Mouse (Mus musculus) cerebellum, adult 2 months (tissue): ENCODE results near the gene Sltm.

ENCODE experiments used
- CTCF ChIP-seq: fragments of 200-500 bp; IDR thresholded peaks from 2 replicates; pipeline ENCODE4 v1.5.1; 2011; ENCODE audit warnings: low read depth, mild to moderate bottlenecking, control low read depth, low read length, moderate library complexity, borderline replicate concordance; ENCODE audit not compliant: insufficient read depth
- POLR2A ChIP-seq: fragments of 200-500 bp; IDR thresholded peaks from 2 replicates; pipeline ENCODE4 v1.6.1; 2011; ENCODE audit warnings: low read length, control low read depth, borderline replicate concordance; ENCODE audit not compliant: insufficient read depth

DNA sequence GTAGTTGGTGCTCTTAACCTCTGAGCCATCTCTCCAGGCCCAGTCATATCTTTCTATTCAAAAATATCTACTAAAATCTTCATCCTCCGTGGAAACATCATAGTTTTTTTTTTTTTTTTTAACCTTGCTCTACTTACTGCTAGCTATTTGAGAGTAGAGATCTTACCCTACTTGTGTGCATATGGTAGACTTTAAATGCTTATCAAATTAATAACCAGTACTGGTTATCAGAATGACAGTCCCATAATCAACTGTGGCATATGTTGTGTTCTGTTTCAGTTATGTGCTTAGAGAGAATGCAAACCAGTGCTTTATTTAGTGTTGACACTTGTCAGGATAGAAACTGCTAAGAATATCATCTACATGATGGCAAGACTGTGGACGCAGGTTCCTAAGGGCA lies 35.6 kb downstream of the Sltm start:
- TF ChIP-seq POLR2A, result no peak
- no peak for TF ChIP-seq CTCF
